Mouse (Mus musculus): ENCODE measurements at regions not wholly inside any gene's neighbourhood (a gene's known extent, or its start where the extent isn't known, plus 50 kb on each side); places are given as distances from the start of the nearest gene placed in this dataset.

DNA sequence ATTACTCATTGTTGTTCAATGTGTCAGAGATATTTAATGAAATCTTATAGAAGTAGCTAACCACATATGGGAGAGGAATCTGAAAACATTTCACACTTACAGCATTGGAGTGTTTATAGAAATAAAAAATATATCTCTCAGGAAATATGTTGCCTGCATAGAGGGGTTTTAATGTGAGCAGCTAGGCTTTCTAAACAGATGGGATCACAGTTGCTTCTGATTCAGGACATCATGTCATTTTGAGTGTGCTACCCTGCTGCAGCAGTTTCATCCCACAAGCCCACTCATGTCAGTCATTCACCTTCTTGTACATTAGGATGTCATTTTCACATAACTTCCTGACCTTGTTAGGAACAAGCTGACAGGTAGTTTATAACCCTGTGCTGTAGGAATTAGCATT, 1973.4 kb downstream of the Olfm4 start:
- peak; percentile 11 to 17 for DNase-seq

DNA sequence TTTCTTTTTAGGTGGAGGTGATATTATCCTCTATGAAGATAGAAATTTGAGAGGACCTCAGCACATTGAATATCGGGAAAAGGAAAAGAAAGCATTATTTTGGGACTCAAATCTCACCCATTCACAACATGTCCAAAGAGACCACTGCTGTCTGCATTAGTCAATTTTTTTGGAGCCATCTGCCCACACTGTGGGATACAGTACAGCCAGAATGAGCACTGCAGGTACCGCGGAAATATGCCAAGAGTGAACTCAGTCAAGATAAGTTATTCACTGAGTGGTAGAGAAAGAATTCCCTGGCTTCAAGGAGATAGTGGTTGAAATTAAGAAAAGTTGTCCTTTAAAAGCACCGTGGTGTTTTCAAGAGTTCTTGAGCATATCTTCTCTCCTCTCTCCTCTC, 2003.9 kb downstream of the Olfm4 start:
- DNase-seq, result no peak

DNA sequence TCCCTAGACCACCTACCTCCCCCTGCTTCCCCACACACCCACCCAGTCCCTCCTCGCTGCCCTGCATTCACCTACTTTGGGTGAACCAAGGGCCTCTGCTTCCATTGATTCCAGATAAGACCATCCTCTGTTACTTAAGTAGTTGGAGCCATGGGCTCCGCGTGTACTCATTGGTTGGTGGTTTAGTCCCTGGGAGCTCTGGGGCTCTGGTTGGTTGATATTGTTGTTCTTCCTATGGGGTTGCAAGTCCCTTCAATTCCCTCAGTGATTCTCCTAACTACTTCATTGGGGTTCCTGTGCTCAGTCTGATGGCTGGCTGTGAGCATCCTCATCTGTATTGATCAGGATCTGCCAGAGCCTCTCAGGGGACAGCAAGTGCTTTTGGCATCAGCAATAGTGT, 2004.5 kb downstream of the Olfm4 start:
- DNase-seq, result no peak

GRCm38 (mm10) chr14:82002790-82003189, 2018.9 kb downstream of the Olfm4 start:
- DNase-seq, result no peak

DNA sequence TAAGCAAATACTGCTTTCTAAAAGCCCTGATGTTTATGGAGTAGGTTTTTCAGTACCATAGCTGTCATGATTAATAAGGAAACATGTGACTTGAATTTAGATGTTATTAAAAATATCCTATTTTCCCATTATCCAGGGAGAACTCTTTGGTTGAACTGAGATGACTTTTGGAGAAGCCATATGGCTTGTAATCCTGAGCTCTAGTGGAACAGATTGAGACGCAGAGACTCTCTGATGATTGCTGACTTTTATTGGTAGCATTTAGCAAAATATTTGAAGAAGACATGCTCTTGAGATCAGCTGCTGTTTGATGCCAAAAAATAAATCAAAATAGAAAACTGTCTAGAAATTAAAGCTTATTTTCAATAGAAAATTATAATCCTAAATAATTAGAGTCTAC, 2030.8 kb downstream of the Olfm4 start:
- no peak for DNase-seq

All from layer of hippocampus, postnatal 36 days (tissue).